Mouse (Mus musculus): ENCODE data around the gene Dnase2b. TPM values are rescaled to one million over a fixed set of nuclear protein-coding genes. Genes with fewer than 3 reads are reported as not detected.

Dnase2b gene
- polyA plus RNA-seq, 1 experiment = not detected

GRCm38 (mm10) chr3:146534986-146535385 lies 80.4 kb downstream of the Dnase2b start:
- no peak for TF ChIP-seq CTCF (IDR thresholded peaks at IDR 0.05; ENCODE audit: extremely low read depth, insufficient read length, insufficient replicate concordance, low read depth, low read length)
- TF ChIP-seq POLR2A (IDR thresholded peaks at IDR 0.05; ENCODE audit: low read depth, low read length) = no peak
- 73% methylated on average over 6 of the region's 6 CpGs for WGBS
- H3K4me3 ChIP-seq (ENCODE audit: low read depth, low read length) = no peak overlapping the region
- no peaks in the 10 kb centered on the region for H3K27me3 ChIP-seq (ENCODE audit: control insufficient read depth, insufficient read depth, low read length)
- H3K36me3 ChIP-seq (ENCODE audit: control insufficient read depth, insufficient read depth, low read length) = no peaks in the 10 kb centered on the region
- H3K27ac ChIP-seq (ENCODE audit: insufficient read depth, low read depth, low read length) = no peak overlapping the region
- H3K4me1 ChIP-seq (ENCODE audit: control insufficient read depth, insufficient read depth, insufficient read length, low read length) = no peaks in the 10 kb centered on the region

Other genes starting within 250 kb of the Dnase2b start
- 6.3 and 9.6 TPM in 2 replicates for gene Ssx2ip, start 211.0 kb downstream of the Dnase2b start, polyA plus RNA-seq (2012; rRNA removed)
- 0.41 and 0.70 TPM in 2 replicates for gene Ctbs, start 165.8 kb downstream of the Dnase2b start, polyA plus RNA-seq (2012; rRNA removed)
- gene Spata1, start 115.8 kb downstream of the Dnase2b start, polyA plus RNA-seq (2012; rRNA removed) = 0.11 and 0.19 TPM in 2 replicates
- 270 and 435 TPM in 2 replicates for gene Gng5, start 115.8 kb downstream of the Dnase2b start, polyA plus RNA-seq (2012; rRNA removed)
- 1.6 and 2.4 TPM in 2 replicates for gene Rpf1, start 94.2 kb downstream of the Dnase2b start, polyA plus RNA-seq (2012; rRNA removed)
- gene Uox, start 45.2 kb downstream of the Dnase2b start, polyA plus RNA-seq (2012; rRNA removed) = 0.11 TPM in 1 of 2 replicates, not detected in the other
- gene 4930503B20Rik, start 35.7 kb upstream of the Dnase2b start, polyA plus RNA-seq (2012; rRNA removed) = not detected in 2 replicates
- not detected in 2 replicates for gene Samd13, start 70.0 kb upstream of the Dnase2b start, polyA plus RNA-seq (2012; rRNA removed)
- gene Prkacb, start 197.4 kb upstream of the Dnase2b start, polyA plus RNA-seq (2012; rRNA removed) = 4.2 and 7.1 TPM in 2 replicates
- gene Ttll7, start 236.8 kb upstream of the Dnase2b start, polyA plus RNA-seq (2012; rRNA removed) = 0.55 and 0.61 TPM in 2 replicates